Mouse (Mus musculus): ENCODE results near the gene Mtrr.
A peak's percentile ranks its signal among the peaks of the same experiment; 100 is the strongest.

Mtrr gene

DNA sequence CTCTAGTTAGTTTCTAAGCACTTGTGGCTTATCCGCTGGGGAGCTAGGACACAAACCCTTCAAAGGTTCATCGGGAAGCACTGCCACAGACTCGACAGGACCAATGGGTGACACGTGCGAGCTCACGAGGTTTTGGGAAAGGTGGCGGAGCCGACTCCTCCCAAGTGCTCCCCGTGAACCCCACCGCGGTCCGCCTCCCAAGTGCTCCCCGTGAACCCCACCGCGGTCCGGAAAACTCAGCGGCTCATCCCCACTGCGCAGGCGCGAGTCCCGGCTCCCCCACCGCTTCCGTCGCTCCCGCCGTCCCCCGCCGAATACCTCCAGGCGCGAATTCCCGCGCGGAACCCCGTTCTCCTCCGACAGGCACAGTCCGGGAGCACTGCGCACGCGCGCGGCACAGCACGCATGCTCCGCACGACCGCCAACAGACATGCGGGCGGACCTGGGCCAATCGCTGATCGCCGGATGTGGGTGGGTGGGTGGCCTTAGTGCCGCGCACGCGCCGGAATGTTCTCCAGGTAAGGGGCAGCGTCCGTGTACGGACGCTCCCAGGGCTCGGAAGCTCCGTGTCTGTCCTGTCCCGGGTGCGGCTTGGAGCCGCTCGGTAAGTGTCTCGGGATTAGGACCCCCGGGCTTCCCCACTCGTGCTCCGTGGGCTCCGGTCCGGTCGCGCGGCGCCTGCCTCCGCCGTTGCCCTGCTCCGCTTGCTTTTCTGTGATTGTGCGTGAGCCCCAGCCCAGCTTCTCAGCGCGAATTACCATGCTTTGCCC, at the start of gene Mtrr, which contains the start of gene Fastkd3:
TSS of gene Mtrr (minus strand) at position 403 of the 770 bp plus-strand sequence.
TSS of gene Fastkd3 (plus strand) at position 488 of the 770 bp plus-strand sequence.
- DNase-seq (ENCODE audit: low read depth, low spot score), result peak; percentile 90

GRCm38 (mm10) chr13:68627041-68627440, 45.1 kb upstream of the Mtrr start:
- no peak for DNase-seq (ENCODE audit: low read depth, low spot score)

GRCm38 (mm10) chr13:68622792-68623191, 40.8 kb upstream of the Mtrr start:
- DNase-seq (ENCODE audit: low read depth, low spot score), result no peak

GRCm38 (mm10) chr13:68607652-68608405, 25.9 kb upstream of the Mtrr start:
- no peak for DNase-seq (ENCODE audit: low read depth, low spot score)

DNA sequence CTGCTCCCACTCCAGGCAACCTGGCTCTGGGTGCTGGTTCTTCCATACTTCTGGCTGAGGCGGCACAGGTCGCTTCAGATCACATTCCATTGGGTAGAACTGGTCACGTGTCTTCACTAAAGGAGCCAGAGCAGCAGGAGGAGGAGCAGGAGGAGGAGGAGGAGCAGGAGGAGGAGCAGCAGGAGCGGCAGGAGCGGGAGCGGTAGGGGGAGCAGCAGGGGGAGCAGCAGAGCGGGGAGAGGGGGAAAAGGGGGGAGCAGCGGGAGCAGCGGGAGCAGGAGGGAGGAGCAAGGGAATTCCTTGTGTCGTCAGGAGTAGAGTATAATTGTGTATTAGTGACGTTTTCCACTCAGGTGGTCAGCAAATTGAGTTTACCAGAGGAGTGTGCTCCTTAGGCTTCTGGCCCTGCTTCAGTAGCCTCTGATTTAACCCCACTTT, 23.8 kb upstream of the Mtrr start:
- no peak for DNase-seq (ENCODE audit: low read depth, low spot score)

DNA sequence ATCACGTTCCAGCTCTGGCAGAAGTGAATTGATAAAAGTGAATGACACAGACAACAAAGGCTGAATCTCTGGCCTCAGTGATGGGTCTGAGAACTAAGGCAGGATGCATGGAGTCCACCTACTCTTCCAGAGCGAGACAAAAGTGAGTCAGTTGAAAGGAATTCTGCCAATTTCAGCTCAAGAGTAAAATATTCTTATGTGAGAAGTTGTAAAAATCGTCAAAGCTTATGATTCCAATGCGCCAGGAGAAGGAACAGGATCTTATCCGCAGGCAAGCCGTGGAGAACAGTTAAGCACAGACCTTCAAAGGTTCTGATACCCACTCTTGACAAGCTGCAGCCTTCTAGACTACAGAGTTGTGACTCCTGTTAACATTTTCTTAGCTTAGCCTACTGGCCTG, 21.1 kb upstream of the Mtrr start:
- no peak for DNase-seq (ENCODE audit: low read depth, low spot score)

GRCm38 (mm10) chr13:68601184-68601583, 19.2 kb upstream of the Mtrr start:
- DNase-seq (ENCODE audit: low read depth, low spot score), result no peak

DNA sequence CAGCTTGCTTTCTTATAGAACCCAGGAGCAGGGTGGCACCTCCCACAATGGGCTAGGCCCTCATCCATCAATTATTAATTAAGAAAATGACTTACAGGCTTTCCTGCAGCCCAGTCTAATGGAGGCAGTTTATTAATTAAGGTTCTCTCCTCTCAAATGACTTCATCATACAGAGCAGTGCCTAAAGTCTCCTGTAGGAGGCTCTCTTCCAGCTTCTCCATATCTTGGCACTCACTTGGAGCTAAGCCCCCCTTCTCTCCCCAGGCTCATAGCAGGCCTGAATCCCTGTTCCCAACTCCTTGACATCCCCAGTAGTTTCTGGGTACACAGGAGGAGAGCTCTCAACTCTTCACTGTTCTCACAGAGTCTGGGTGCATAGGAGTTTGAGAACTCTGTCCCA, 17.0 kb upstream of the Mtrr start:
- no peak for DNase-seq (ENCODE audit: low read depth, low spot score)

GRCm38 (mm10) chr13:68597667-68598066, 15.7 kb upstream of the Mtrr start:
- DNase-seq (ENCODE audit: low read depth, low spot score), result no peak

DNA sequence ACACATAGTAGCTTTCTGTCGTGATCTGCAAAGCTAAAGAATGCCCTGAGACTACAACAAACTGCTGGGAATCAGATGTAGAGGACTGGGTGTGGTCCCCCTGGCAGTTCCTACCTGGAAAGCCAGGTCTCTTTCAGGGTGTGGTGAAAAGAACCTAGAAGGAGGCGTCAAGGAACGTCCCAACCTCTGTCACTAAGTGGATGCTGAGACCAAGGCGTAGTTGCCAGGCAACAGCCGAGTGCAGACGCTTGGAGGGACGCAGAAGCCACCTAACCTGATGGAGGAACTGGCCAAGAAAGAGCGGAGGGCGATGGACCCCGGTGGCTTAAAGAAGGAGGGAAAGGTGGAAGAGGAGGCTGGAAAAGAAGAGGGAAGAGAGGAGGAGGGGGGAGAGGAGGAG, 15.2 kb upstream of the Mtrr start, which contains the start of gene 1700001L19Rik:
TSS of gene 1700001L19Rik (plus strand) at position 223 of the 400 bp plus-strand sequence.
- DNase-seq (ENCODE audit: low read depth, low spot score), result no peak

DNA sequence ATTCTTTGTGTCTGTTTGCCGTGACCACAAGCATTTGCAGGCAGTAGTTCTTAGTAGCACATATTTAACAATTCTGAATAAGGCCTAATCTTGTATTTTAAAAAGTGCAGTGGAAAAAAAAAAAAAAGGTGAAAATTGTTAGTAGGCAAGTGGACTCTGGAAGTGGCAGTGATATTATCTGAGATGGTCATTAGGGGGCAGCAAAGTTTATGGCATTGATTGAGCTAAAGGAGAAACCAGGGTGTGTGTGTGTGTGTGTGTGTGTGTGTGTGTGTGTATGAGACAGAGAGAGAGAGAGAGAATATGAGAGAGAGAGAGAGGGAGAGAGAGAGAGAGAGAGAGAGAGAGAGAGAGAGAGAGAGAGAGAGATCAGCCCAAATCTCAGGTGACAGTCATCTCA, 11.8 kb upstream of the Mtrr start:
- no peak for DNase-seq (ENCODE audit: low read depth, low spot score)

DNA sequence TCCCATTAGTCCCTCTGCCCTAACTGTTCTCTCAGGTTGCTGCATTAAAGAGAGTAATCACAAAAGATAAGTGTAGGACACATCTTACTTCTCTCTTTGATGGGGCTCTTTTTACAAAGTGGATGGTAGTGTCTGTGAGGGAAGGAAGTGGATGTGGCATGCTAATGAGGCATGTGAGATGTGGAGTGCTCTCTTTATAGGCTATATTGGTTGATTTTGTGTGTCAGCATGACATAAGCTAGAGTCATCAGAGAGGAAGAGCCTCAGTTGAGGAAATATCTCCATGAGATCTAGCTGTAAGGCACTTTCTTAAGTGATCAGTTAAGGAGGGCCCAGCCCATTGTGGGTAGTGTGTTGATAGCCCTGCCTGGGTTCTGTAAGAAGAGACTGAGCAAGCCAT, 6.4 kb upstream of the Mtrr start:
- DNase-seq (ENCODE audit: low read depth, low spot score), result no peak

DNA sequence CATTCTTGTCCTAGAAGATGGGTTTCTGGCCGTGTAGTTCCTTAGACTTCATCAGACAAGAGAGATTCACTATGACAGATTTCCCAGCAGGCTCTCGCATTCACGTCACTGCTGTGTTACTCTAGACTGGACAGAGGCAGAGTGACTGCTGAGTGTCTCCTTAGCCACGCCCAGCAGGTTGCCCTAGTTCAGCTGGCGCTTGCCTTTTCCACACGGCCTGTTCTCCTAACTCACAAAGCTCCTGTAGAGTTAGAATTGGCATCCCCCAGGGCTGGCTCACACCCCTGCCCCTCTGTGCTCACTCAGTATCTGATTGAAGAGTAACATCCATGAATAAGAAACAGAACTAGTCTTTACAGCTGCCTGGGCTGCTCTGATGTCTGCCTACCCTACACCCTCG, 3.5 kb upstream of the Mtrr start:
- DNase-seq (ENCODE audit: low read depth, low spot score), result no peak

DNA sequence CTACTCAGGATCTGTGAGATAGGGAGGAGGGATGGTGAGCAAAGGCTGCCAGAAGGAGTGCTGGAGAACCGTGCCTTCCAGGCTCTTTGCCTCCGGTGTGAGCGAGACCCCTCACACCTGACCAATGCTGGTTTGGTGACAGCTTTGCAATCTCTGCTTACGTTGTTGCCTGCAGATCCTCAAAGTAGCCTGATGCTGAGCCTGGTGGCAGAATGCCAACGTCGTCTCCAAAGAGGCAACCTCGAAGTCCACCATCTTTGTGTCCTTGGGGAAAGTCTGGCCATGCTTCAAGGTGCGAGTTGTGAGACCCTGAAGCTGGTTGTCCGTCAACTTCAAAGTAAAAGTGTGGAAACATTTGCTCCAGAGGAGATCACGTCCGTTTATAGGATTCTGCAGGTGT, 2.0 kb upstream of the Mtrr start:
- DNase-seq (ENCODE audit: low read depth, low spot score), result no peak

GRCm38 (mm10) chr13:68582517-68582780, 500 bp upstream of the Mtrr start:
- DNase-seq (ENCODE audit: low read depth, low spot score), result no peak

DNA sequence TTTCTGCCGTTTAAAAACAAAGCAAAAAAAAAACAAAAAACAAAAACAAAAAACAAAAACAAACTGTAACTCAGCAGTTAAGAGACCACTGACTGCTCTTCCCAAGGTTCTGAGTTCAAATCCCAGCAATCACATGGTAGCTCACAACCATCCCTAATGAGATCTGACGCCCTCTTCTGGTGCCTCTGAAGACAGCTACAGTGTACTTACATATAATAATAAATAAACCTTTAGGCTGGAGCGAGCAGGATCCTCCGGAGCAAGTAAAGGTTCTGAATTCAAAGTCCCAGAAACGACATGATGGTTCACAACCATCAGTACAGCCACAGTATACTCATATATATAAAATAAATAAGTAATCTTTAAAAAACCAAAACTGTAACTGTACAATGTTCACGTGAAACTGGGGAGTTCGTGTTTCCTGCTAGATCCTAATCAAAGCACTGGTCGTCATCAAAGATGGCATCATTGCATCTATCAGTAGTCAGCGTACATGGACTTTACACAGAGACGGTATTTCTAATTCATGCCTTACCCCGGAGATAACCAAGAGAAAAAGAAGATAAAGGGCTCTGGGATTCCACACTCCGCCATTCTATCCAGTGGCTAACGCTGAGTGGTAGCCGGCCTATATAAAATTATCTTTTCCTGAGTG, 736 bp downstream of the Mtrr start:
- DNase-seq (ENCODE audit: low read depth, low spot score), result no peak

- DNase-seq (ENCODE audit: low read depth, low spot score), result no peak
Observed at GRCm38 (mm10) chr13:68577945-68578344, 4.0 kb downstream of the Mtrr start.

DNA sequence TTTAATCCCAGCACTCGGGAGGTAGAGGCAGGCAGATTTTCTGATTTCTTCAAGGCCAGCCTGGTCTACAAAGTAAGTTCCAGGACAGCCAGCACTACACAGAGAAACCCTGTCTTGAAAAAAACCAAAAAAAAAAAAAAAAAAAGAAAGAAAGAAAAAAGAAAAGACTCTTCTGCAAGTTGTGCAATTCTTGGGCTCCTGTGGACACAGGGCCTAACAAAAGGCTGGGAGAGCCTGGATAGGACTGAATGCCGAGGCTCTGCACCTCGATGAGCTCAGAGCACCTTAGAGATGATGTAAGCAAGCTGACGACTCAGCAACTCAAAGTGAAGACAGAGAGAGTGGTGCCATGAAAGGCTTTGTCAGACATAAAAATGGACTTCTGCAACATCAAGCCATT, 7.6 kb downstream of the Mtrr start:
- DNase-seq (ENCODE audit: low read depth, low spot score), result no peak

DNA sequence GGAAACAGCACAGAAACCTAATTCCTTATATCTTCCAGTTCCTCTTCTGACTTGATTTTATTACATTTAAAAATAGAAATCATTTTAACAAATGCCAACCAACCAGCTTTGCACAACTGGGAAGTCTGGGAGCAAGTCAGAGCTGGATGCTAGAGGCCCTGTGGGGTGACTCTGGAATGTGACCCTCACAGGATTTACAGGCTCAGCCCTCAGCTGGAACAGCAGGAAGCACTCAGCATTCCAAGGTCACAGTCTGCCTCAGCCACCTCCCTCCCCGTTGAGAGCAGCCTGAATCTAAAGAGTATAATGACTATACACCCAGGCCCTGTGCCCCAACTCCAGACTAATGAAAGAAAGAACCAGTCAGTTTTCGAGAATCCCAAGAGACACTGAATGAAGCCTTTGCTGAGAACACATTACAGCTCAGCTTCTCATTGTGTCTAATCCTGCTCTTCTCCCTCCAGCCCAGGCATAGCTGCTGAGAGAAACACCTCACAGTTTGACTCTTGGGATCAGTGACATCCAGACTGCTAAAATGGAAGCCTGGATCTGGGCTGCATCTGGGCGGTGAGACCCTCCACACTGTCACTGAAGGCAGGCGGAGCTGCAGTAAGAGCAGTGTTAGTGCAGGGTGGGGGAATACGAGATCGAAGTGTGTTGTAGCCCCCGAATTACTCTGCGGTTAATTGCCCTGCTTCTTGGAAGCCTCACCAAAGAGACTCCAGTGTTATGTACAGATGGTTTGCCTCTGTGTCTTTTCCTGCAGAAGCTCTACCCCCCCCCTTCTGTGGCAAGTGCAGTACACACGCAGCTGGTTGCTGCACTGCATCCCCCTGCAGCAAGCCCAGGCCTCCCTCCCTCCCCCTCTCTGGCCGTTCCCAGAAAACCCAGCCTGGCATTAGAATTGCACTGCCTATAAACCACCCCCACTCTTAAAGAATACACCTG, 8.7 kb downstream of the Mtrr start:
- DNase-seq (ENCODE audit: low read depth, low spot score), result no peak

DNA sequence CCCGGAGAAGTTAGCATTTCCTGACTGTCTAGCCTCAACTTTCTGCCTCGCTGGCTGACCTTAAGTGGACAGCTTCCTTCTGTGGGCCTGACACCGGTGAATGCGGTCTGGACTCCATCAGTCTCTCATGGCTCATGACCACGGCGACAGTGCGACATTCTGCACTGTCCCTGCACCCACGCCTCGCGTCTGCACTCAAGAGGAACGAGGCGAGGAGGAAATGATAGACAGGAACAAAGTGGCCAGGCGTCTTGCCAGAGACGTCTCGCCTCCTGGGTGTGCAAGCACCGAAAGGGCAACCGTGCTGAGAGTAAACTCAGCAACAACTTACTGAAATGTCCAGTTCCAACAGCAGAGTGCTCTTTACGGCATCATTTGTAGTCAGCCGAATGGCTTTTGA, 9.7 kb downstream of the Mtrr start:
- DNase-seq (ENCODE audit: low read depth, low spot score), result no peak

GRCm38 (mm10) chr13:68569589-68570336, 12.2 kb downstream of the Mtrr start:
- peak; percentile 29 for DNase-seq (ENCODE audit: low read depth, low spot score)
